Mouse (Mus musculus) liver, postnatal 0 days (tissue): ENCODE measurements around the gene Ascl5.

Source experiments
- CTCF ChIP-seq: sonication (generic); IDR thresholded peaks from 2 replicates; pipeline ENCODE4 v1.5.1; 2016; ENCODE audit warnings: antibody characterized with exemption, low read depth
- EP300 ChIP-seq: IDR thresholded peaks from 2 replicates; pipeline ENCODE4 v1.6.1; 2016; ENCODE audit warnings: antibody characterized with exemption, low read depth, mild to moderate bottlenecking

DNA sequence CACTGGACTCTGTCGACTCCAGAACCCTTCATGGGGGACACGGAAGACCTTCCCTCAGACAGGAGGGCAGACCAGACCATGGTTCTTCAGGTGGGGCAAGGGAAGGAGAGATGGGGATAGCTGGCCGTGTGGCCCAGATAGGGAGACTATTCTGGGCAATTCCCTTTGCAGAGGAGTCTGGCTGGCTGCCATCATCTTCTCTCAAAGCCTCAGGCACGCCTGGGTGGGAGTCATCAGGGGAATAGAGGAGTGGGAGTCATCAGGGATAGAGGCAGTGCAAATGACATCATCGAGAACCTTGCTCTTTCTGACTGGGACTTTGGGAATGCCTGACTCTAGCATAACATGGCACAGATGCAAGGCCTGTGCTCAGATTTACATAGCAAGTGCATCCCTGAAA lies 13.4 kb downstream of the Ascl5 start:
- TF ChIP-seq CTCF (no peak), EP300 (no peak)
